Mouse (Mus musculus) embryonic facial prominence, embryonic 15.5 days (tissue): Measurements from ENCODE around the gene Astn1. TPM values are rescaled to one million over a fixed set of nuclear protein-coding genes. Genes with fewer than 3 reads are reported as not detected.

ENCODE experiments used
- ATAC-seq: fragments of 200-750 bp; cut with Nextera tagmentation; 2 replicates; pipeline ENCODE4 v1.8.0; 2017; ENCODE audit warnings: low read depth, moderate TSS enrichment; ENCODE audit not compliant: insufficient number of reproducible peaks, low FRiP score, low TSS enrichment
- H3K27ac ChIP-seq: fragments of 300-500 bp; sonication (generic); replicated peaks from 2 replicates; pipeline ENCODE4 v1.5.1; 2015; ENCODE audit warnings: mild to moderate bottlenecking, inconsistent platforms
- H3K27me3 ChIP-seq: fragments of 300-500 bp; sonication (generic); 2 replicates; pipeline ENCODE4 v1.6.1; 2015; ENCODE audit warnings: inconsistent platforms
- H3K36me3 ChIP-seq: fragments of 300-500 bp; sonication (generic); 2 replicates; pipeline ENCODE4 v1.6.1; 2015; ENCODE audit warnings: mild to moderate bottlenecking, inconsistent platforms
- H3K4me1 ChIP-seq: fragments of 300-500 bp; sonication (generic); 2 replicates; pipeline ENCODE4 v1.6.1; 2015; ENCODE audit warnings: inconsistent platforms
- H3K4me2 ChIP-seq: fragments of 300-500 bp; sonication (generic); replicated peaks from 2 replicates; pipeline ENCODE4 v1.6.1; 2015; ENCODE audit warnings: mild to moderate bottlenecking, inconsistent platforms
- H3K4me3 ChIP-seq: fragments of 300-500 bp; sonication (generic); replicated peaks from 2 replicates; pipeline ENCODE4 v1.5.1; 2015; ENCODE audit warnings: mild to moderate bottlenecking, inconsistent platforms
- H3K9ac ChIP-seq: fragments of 300-500 bp; sonication (generic); 2 replicates; pipeline ENCODE4 v1.6.1; 2015; ENCODE audit warnings: inconsistent platforms
- H3K9me3 ChIP-seq: fragments of 300-500 bp; sonication (generic); replicated peaks from 2 replicates; pipeline ENCODE4 v1.6.1; 2016; ENCODE audit warnings: inconsistent platforms
- WGBS: fragments of 180-500 bp; shearing (Covaris S2); methylation state at CpG from one replicate; pipeline ENCODE4 v1.1.7; 2015; 5-methylcytosine and 5-hydroxymethylcytosine counted together
- polyA plus RNA-seq: library from polyadenylated mRNA; unstranded; fragments of >200 nt; fragmentation: Nextera tagmentation; extraction: Ambion mirVana; gene quantifications from 2 replicates; pipeline ENCODE4 v1.2.1, GENCODE M21; 2015

Astn1 gene
- polyA plus RNA-seq, 1 experiment from 2014 or later: 1.7 TPM

- Histone ChIP-seq H3K27ac (no peak overlapping the region), H3K36me3 (no peaks in the 10 kb centered on the region), H3K4me1 (no peaks in the 10 kb centered on the region), H3K27me3 (no peaks in the 10 kb centered on the region), H3K4me3 (no peak overlapping the region), H3K9me3 (no peaks in the 10 kb centered on the region), H3K9ac (no peak overlapping the region), H3K4me2 (no peak overlapping the region)
- WGBS: 37% methylated on average over 3 of the region's 3 CpGs
- ATAC-seq: no peak
Observed at GRCm38 (mm10) chr1:158383210-158383609, 21.1 kb downstream of the Astn1 start.

- Histone ChIP-seq H3K36me3 (no peaks in the 10 kb centered on the region), H3K27ac (no peak overlapping the region), H3K27me3 (no peaks in the 10 kb centered on the region), H3K4me2 (no peak overlapping the region), H3K9ac (no peak overlapping the region), H3K4me3 (no peak overlapping the region), H3K4me1 (no peaks in the 10 kb centered on the region), H3K9me3 (no peaks in the 10 kb centered on the region)
- 97% methylated on average over 2 of the region's 2 CpGs for WGBS
- no peak for ATAC-seq
Observed at GRCm38 (mm10) chr1:158385311-158385710, 23.2 kb downstream of the Astn1 start.

GRCm38 (mm10) chr1:158386781-158387180 lies 24.7 kb downstream of the Astn1 start:
- WGBS: 63% methylated on average over 3 of the region's 3 CpGs
- H3K27ac ChIP-seq: no peak overlapping the region

GRCm38 (mm10) chr1:158388995-158389394 lies 26.9 kb downstream of the Astn1 start:
- no peak overlapping the region for H3K4me3 ChIP-seq
- WGBS: 85% methylated on average over 4 of the region's 4 CpGs
- ATAC-seq: no peak
- H3K36me3 ChIP-seq: no peaks in the 10 kb centered on the region
- H3K4me1 ChIP-seq: no peaks in the 10 kb centered on the region
- H3K27me3 ChIP-seq: no peaks in the 10 kb centered on the region
- no peak overlapping the region for H3K27ac ChIP-seq
- no peak overlapping the region for H3K4me2 ChIP-seq
- no peaks in the 10 kb centered on the region for H3K9me3 ChIP-seq
- H3K9ac ChIP-seq: no peak overlapping the region

More at GRCm38 (mm10) chr1:158386781-158387180, 24.7 kb downstream of the Astn1 start:
- Histone ChIP-seq H3K4me1 (no peaks in the 10 kb centered on the region), H3K9ac (no peak overlapping the region), H3K36me3 (no peaks in the 10 kb centered on the region), H3K9me3 (no peaks in the 10 kb centered on the region), H3K4me3 (no peak overlapping the region), H3K4me2 (no peak overlapping the region), H3K27me3 (no peaks in the 10 kb centered on the region)
- ATAC-seq: no peak

- ATAC-seq: no peak
- H3K9ac ChIP-seq: no peak overlapping the region
- H3K9me3 ChIP-seq: no peaks in the 10 kb centered on the region
- no peak overlapping the region for H3K4me3 ChIP-seq
- H3K4me1 ChIP-seq: no peaks in the 10 kb centered on the region
- no peak overlapping the region for H3K4me2 ChIP-seq
- WGBS: 74% methylated on average over 4 of the region's 4 CpGs
- H3K36me3 ChIP-seq: no peaks in the 10 kb centered on the region
- H3K27me3 ChIP-seq: no peaks in the 10 kb centered on the region
- H3K27ac ChIP-seq: no peak overlapping the region
Observed at GRCm38 (mm10) chr1:158390693-158391092, 28.6 kb downstream of the Astn1 start.

- no peak for ATAC-seq
- WGBS: 77% methylated on average over 2 of the region's 2 CpGs
- H3K9me3 ChIP-seq: no peaks in the 10 kb centered on the region
- no peak overlapping the region for H3K27ac ChIP-seq
- no peaks in the 10 kb centered on the region for H3K4me1 ChIP-seq
- no peak overlapping the region for H3K9ac ChIP-seq
- H3K4me3 ChIP-seq: no peak overlapping the region
- no peaks in the 10 kb centered on the region for H3K27me3 ChIP-seq
- H3K4me2 ChIP-seq: no peak overlapping the region
- H3K36me3 ChIP-seq: no peaks in the 10 kb centered on the region
Observed at GRCm38 (mm10) chr1:158397058-158397457, 35.0 kb downstream of the Astn1 start.

- no peaks in the 10 kb centered on the region for H3K27me3 ChIP-seq
- H3K4me3 ChIP-seq: no peak overlapping the region
- no peaks in the 10 kb centered on the region for H3K9me3 ChIP-seq
- no peaks in the 10 kb centered on the region for H3K4me1 ChIP-seq
- ATAC-seq: no peak
- no peak overlapping the region for H3K27ac ChIP-seq
- no peak overlapping the region for H3K9ac ChIP-seq
- WGBS: 64% methylated on average over 2 of the region's 2 CpGs
- no peak overlapping the region for H3K4me2 ChIP-seq
- H3K36me3 ChIP-seq: no peaks in the 10 kb centered on the region
Observed at GRCm38 (mm10) chr1:158400898-158401297, 38.8 kb downstream of the Astn1 start.

GRCm38 (mm10) chr1:158405899-158406769 lies 44.1 kb downstream of the Astn1 start:
- WGBS: 33% methylated on average over 10 of the region's 10 CpGs
- H3K4me3 ChIP-seq: no peak overlapping the region
- H3K36me3 ChIP-seq: no peaks in the 10 kb centered on the region
- no peak overlapping the region for H3K27ac ChIP-seq
- no peaks in the 10 kb centered on the region for H3K9me3 ChIP-seq
- no peaks in the 10 kb centered on the region for H3K4me1 ChIP-seq
- no peaks in the 10 kb centered on the region for H3K27me3 ChIP-seq
- no peak overlapping the region for H3K4me2 ChIP-seq
- no peak for ATAC-seq
- H3K9ac ChIP-seq: no peak overlapping the region

GRCm38 (mm10) chr1:158408124-158408523 lies 46.1 kb downstream of the Astn1 start:
- no peak overlapping the region for H3K4me3 ChIP-seq
- H3K9ac ChIP-seq: no peak overlapping the region
- H3K27ac ChIP-seq: no peak overlapping the region
- H3K9me3 ChIP-seq: no peaks in the 10 kb centered on the region
- no peak overlapping the region for H3K4me2 ChIP-seq
- no peaks in the 10 kb centered on the region for H3K36me3 ChIP-seq
- H3K4me1 ChIP-seq: no peaks in the 10 kb centered on the region
- 78% methylated on average over 2 of the region's 2 CpGs for WGBS
- no peaks in the 10 kb centered on the region for H3K27me3 ChIP-seq
- ATAC-seq: no peak

- ATAC-seq: no peak
Observed at GRCm38 (mm10) chr1:158411146-158411545, 49.1 kb downstream of the Astn1 start.

GRCm38 (mm10) chr1:158414198-158414597 lies 52.1 kb downstream of the Astn1 start:
- Histone ChIP-seq H3K36me3 (no peaks in the 10 kb centered on the region), H3K27me3 (no peaks in the 10 kb centered on the region), H3K4me2 (no peak overlapping the region), H3K9me3 (no peaks in the 10 kb centered on the region), H3K4me1 (no peaks in the 10 kb centered on the region), H3K27ac (no peak overlapping the region), H3K9ac (no peak overlapping the region), H3K4me3 (no peak overlapping the region)
- 72% methylated on average over 2 of the region's 2 CpGs for WGBS
- ATAC-seq: no peak

More at GRCm38 (mm10) chr1:158411146-158411545, 49.1 kb downstream of the Astn1 start:
- Histone ChIP-seq H3K4me1 (no peaks in the 10 kb centered on the region), H3K4me3 (no peak overlapping the region), H3K9me3 (no peaks in the 10 kb centered on the region), H3K36me3 (no peaks in the 10 kb centered on the region), H3K4me2 (no peak overlapping the region), H3K27me3 (no peaks in the 10 kb centered on the region), H3K27ac (no peak overlapping the region), H3K9ac (no peak overlapping the region)
- WGBS: 57% methylated on average over 3 of the region's 3 CpGs

GRCm38 (mm10) chr1:158421451-158421850 lies 59.4 kb downstream of the Astn1 start:
- H3K9me3 ChIP-seq: no peaks in the 10 kb centered on the region
- no peaks in the 10 kb centered on the region for H3K27me3 ChIP-seq
- no peak overlapping the region for H3K4me2 ChIP-seq
- H3K36me3 ChIP-seq: no peaks in the 10 kb centered on the region
- H3K4me1 ChIP-seq: no peaks in the 10 kb centered on the region
- no peak overlapping the region for H3K4me3 ChIP-seq
- WGBS: 84% methylated on average over 8 of the region's 8 CpGs
- no peak overlapping the region for H3K9ac ChIP-seq
- no peak overlapping the region for H3K27ac ChIP-seq
- ATAC-seq: no peak
